Mouse (Mus musculus) brain, embryonic 14.5 days (tissue): ENCODE data around the gene Cyp26b1.

Source experiments
- CTCF ChIP-seq: fragments of 200-500 bp; IDR thresholded peaks from 2 replicates; pipeline ENCODE4 v1.5.1; 2012; ENCODE audit warnings: inconsistent platforms, mild to moderate bottlenecking, moderate library complexity, borderline replicate concordance; ENCODE audit not compliant: insufficient read depth, insufficient read length; ENCODE audit errors: extremely low read depth
- POLR2A ChIP-seq: fragments of 200-500 bp; IDR thresholded peaks from 2 replicates; pipeline ENCODE4 v1.6.1; 2012; ENCODE audit warnings: mild to moderate bottlenecking, inconsistent platforms, borderline replicate concordance; ENCODE audit not compliant: poor library complexity, insufficient read depth, insufficient read length, severe bottlenecking; ENCODE audit errors: extremely low read depth

DNA sequence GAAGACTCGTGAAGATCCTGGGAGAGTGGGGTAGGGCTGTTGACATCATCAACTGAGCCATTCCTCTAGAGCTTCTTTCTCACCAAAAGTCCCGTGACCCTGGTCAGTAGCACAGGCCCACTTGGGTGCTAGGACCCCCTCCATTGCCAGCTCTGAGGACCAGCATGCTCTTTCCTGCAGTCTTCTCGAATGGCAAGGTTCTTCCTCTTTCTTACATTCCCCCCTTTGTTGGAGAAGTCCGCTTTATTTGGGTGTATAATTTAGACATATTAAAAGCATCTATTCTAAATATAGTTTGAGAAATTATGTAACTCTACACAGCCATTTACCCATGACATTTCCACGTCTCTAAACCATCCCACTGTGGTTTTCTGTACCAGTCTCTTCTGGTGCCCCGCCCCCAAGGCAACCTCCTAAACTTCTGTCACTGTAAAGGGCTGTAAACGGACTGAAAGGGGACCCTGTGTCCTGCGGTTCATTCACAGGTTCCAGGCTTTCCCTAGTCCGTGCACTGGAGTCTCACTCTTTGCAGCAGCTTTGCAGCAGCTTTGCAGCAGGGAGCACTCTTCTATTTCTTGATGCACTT lies 43.8 kb downstream of the Cyp26b1 start:
- TF ChIP-seq POLR2A = no peak
- TF ChIP-seq CTCF = no peak
